Mouse (Mus musculus) testis, adult 2 months (tissue): ENCODE results near the gene Gnat1.

Experiments used
- CTCF ChIP-seq: fragments of 200-500 bp; IDR thresholded peaks from 2 replicates; pipeline ENCODE4 v1.5.1; 2012; ENCODE audit warnings: low read depth, mild to moderate bottlenecking, inconsistent platforms, low read length, moderate library complexity; ENCODE audit not compliant: control insufficient read depth, insufficient read depth, insufficient replicate concordance
- POLR2A ChIP-seq: fragments of 200-500 bp; IDR thresholded peaks from 2 replicates; pipeline ENCODE4 v1.6.1; 2012; ENCODE audit warnings: low read depth, mild to moderate bottlenecking, inconsistent platforms, low read length, moderate library complexity; ENCODE audit not compliant: control insufficient read depth

DNA sequence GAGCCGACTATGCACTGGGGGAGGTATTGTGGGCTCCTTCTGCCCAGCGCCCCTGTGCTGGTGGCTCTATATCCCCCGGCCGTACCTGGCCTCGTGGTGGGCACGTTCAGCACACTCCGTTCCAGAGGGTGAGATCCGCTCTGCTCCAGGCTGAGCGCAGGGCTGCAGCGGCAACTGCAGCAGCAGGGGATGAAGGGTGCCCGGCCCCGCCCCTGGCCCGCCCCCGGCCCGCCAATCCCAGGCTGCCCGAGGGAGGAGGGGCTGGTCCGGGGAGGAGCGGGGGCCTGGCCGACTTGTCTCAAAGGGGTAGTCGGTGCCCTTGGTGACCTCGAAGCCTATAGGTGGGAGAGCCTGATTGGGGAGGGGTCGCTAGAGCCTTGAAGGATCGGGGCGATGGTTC lies 12.3 kb downstream of the Gnat1 start:
- TF ChIP-seq CTCF (no peak), POLR2A (no peak)
